Mouse (Mus musculus): ENCODE data around the gene Kif16b.

- no peak for TF ChIP-seq EP300 (optimal IDR thresholded peaks at IDR 0.05)
- TF ChIP-seq CTCF (IDR thresholded peaks at IDR 0.05; ENCODE audit: low read depth), result no peak
These were observed 126.0 kb downstream of the Kif16b start for GRCm38 (mm10) chr2:142775358-142775757.
